Mouse (Mus musculus) kidney, adult 8-10 months (tissue): ENCODE data around the gene Ror2.
"Not testable (repeated sequence)": the region's sequence is repeated elsewhere in the genome, so short reads cannot be mapped to it uniquely, and the experiment has no call there.

Experiments used
- DNase-seq, 2 experiments: peaks; one replicate each; pipeline ENCODE4 v3.0.0; 2022

The Ror2 gene

GRCm38 (mm10) chr13:53285756-53286361, at the start of gene Ror2:
Gene Ror2, minus strand, starts transcription at chr13:53286124.
- peak in 1 of 2 experiments; percentile 39 for DNase-seq

- DNase-seq = no peak
Observed at GRCm38 (mm10) chr13:53333769-53334168, 47.8 kb upstream of the Ror2 start.

- no peak for DNase-seq
Observed at GRCm38 (mm10) chr13:53330246-53330645, 44.3 kb upstream of the Ror2 start.

- DNase-seq = no peak
Observed at GRCm38 (mm10) chr13:53325531-53325930, 39.6 kb upstream of the Ror2 start.

- DNase-seq = no peak
Observed at GRCm38 (mm10) chr13:53323661-53324060, 37.7 kb upstream of the Ror2 start.

GRCm38 (mm10) chr13:53320899-53321298, 35.0 kb upstream of the Ror2 start:
- no peak for DNase-seq

GRCm38 (mm10) chr13:53316515-53317295, 30.8 kb upstream of the Ror2 start:
- DNase-seq = peak; percentile 17 to 20

GRCm38 (mm10) chr13:53315757-53316156, 29.8 kb upstream of the Ror2 start:
- DNase-seq = not testable (repeated sequence)

GRCm38 (mm10) chr13:53310442-53310841, 24.5 kb upstream of the Ror2 start:
- no peak for DNase-seq

GRCm38 (mm10) chr13:53309661-53310160, 23.8 kb upstream of the Ror2 start:
- no peak for DNase-seq

- DNase-seq = no peak
Observed at GRCm38 (mm10) chr13:53309148-53309547, 23.2 kb upstream of the Ror2 start.

GRCm38 (mm10) chr13:53306836-53307235, 20.9 kb upstream of the Ror2 start:
- no peak for DNase-seq

- DNase-seq = no peak
Observed at GRCm38 (mm10) chr13:53305256-53305655, 19.3 kb upstream of the Ror2 start.

GRCm38 (mm10) chr13:53302688-53303087, 16.8 kb upstream of the Ror2 start:
- DNase-seq = no peak

- DNase-seq = no peak
Observed at GRCm38 (mm10) chr13:53293065-53293464, 7.1 kb upstream of the Ror2 start.

GRCm38 (mm10) chr13:53292244-53292643, 6.3 kb upstream of the Ror2 start:
- no peak for DNase-seq

- DNase-seq = no peak
Observed at GRCm38 (mm10) chr13:53285261-53285755, 616 bp downstream of the Ror2 start.

- DNase-seq = no peak
Observed at GRCm38 (mm10) chr13:53284740-53285191, 1.2 kb downstream of the Ror2 start.

- no peak for DNase-seq
Observed at GRCm38 (mm10) chr13:53281604-53282396, 4.1 kb downstream of the Ror2 start.

GRCm38 (mm10) chr13:53278908-53279307, 7.0 kb downstream of the Ror2 start:
- DNase-seq = peak in 1 of 2 experiments; percentile 46

GRCm38 (mm10) chr13:53276381-53276780, 9.5 kb downstream of the Ror2 start:
- DNase-seq = no peak

- DNase-seq = no peak
Observed at GRCm38 (mm10) chr13:53275778-53276177, 10.1 kb downstream of the Ror2 start.

- DNase-seq = no peak
Observed at GRCm38 (mm10) chr13:53274771-53275170, 11.2 kb downstream of the Ror2 start.
